In the genomic region with DNA sequence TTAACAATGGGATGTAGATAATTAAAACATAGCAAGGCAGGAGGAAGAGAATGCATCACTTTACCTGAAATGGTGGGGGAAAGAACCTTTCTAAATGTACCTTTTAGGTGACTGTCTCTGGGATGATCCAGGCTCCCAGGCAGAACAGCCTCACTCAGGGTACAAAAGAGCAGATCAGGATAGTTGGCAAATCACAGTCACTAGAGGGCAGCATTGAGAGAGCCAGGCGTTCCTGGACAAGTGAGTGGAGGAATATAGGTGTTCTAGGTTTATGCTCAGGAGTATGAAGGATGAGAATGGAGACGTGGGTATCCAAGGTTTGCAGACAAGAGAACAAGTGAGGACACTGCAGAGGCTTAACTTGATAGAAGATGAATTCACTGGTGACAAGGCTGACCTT, we compare ENCODE assay signal across 8 mouse cellular contexts.
DNase-seq lines count a peak whose midpoint lies in the region; ATAC-seq and TF ChIP-seq lines count a peak whose summit lies in the region.

No protein-coding gene starts in this region.

- H3K27me3 ChIP-seq in Patski, result peaks cover 17% of the 10 kb centered on the region
- H3K27me3 ChIP-seq in kidney, embryonic 16.5 days (ENCODE audit: insufficient read depth, low read length), result no peaks in the 10 kb centered on the region
- no peaks in the 10 kb centered on the region for H3K27me3 ChIP-seq in limb, embryonic 14.5 days (ENCODE audit: control insufficient read depth, insufficient read depth, low read length)
- no peaks in the 10 kb centered on the region for H3K27me3 ChIP-seq in neural tube, embryonic 14.5 days (ENCODE audit: control insufficient read depth, insufficient read depth, low read length)

- 7% methylated on average over 2 of the region's 2 CpGs for WGBS in kidney, embryonic 16.5 days
- WGBS in limb, embryonic 14.5 days, result 6% methylated on average over 2 of the region's 2 CpGs
- WGBS in neural tube, embryonic 14.5 days, result 19% methylated on average over 2 of the region's 2 CpGs

- in situ Hi-C loops in Patski (cut with MboI; ENCODE audit: low pct_unique_long_range_greater_than_20kb), result no loop called here

- CTCF ChIA-PET in Patski (lab: Charles Lee), result interaction anchor here (0.6 to 1.5 kb wide), 3 partner anchors 18 to 1201 kb away, joined by 3 to 5 read pairs (median 5); no protein-coding TSS in a partner anchor

- no peak overlapping the region for H3K9ac ChIP-seq in kidney, embryonic 16.5 days (replicated peaks; ENCODE audit: low read length)
- no peak overlapping the region for H3K9ac ChIP-seq in limb, embryonic 14.5 days (ENCODE audit: low read depth, low read length, severe bottlenecking)
- H3K9ac ChIP-seq in neural tube, embryonic 14.5 days (replicated peaks; ENCODE audit: low read depth, low read length), result no peak overlapping the region

- no peak overlapping the region for H3K4me3 ChIP-seq in kidney, embryonic 16.5 days (ENCODE audit: low read length)
- H3K4me3 ChIP-seq in limb, embryonic 14.5 days (replicated peaks; ENCODE audit: low read length), result no peak overlapping the region
- H3K4me3 ChIP-seq in neural tube, embryonic 14.5 days (ENCODE audit: low read depth, low read length), result no peak overlapping the region

- no peak for TF ChIP-seq POLR2A in limb, embryonic 14.5 days (IDR thresholded peaks at IDR 0.05; ENCODE audit: borderline replicate concordance, extremely low read depth, insufficient read depth, insufficient read length)

- no peak overlapping the region for H3K27ac ChIP-seq in kidney, embryonic 16.5 days (ENCODE audit: low read length)
- H3K27ac ChIP-seq in limb, embryonic 14.5 days (replicated peaks; ENCODE audit: low read depth, low read length), result no peak overlapping the region
- no peak overlapping the region for H3K27ac ChIP-seq in neural tube, embryonic 14.5 days (ENCODE audit: low read depth, low read length)

- POLR2A ChIA-PET in Patski (lab: Charles Lee), result no interaction called here

- no peaks in the 10 kb centered on the region for H3K36me3 ChIP-seq in kidney, embryonic 16.5 days (ENCODE audit: insufficient read depth, low read length)
- H3K36me3 ChIP-seq in limb, embryonic 14.5 days (ENCODE audit: control insufficient read depth, insufficient read depth, low read length), result no peaks in the 10 kb centered on the region
- no peaks in the 10 kb centered on the region for H3K36me3 ChIP-seq in neural tube, embryonic 14.5 days (ENCODE audit: control insufficient read depth, insufficient read depth, low read length)

- no peaks in the 10 kb centered on the region for H3K9me3 ChIP-seq in kidney, embryonic 16.5 days (ENCODE audit: low read length)
- H3K9me3 ChIP-seq in limb, embryonic 14.5 days (ENCODE audit: control insufficient read depth, low read length), result no peaks in the 10 kb centered on the region
- no peaks in the 10 kb centered on the region for H3K9me3 ChIP-seq in neural tube, embryonic 14.5 days (ENCODE audit: control insufficient read depth, low read length)

- peak; percentile 83 for ATAC-seq in Patski
- peak; percentile 79; the same call in 1 of the 2 replicates for ATAC-seq in kidney, embryonic 16.5 days (ENCODE audit: low FRiP score, low TSS enrichment)
- no peak for ATAC-seq in limb, embryonic 14.5 days (ENCODE audit: low FRiP score, low read depth)
- peak; percentile 65; the same call in 1 of the 2 replicates for ATAC-seq in neural tube, embryonic 14.5 days (ENCODE audit: low read depth)

- no peaks in the 10 kb centered on the region for H3K4me1 ChIP-seq in kidney, embryonic 16.5 days (ENCODE audit: insufficient read depth, low read length)
- H3K4me1 ChIP-seq in limb, embryonic 14.5 days (ENCODE audit: control insufficient read depth, insufficient read depth, low read length), result no peaks in the 10 kb centered on the region
- no peaks in the 10 kb centered on the region for H3K4me1 ChIP-seq in neural tube, embryonic 14.5 days (ENCODE audit: control insufficient read depth, insufficient read depth, low read length)

- no peak overlapping the region for H3K4me2 ChIP-seq in kidney, embryonic 16.5 days (replicated peaks; ENCODE audit: low read depth, low read length)
- no peak overlapping the region for H3K4me2 ChIP-seq in limb, embryonic 14.5 days (replicated peaks; ENCODE audit: low read depth, low read length, severe bottlenecking)
- no peak overlapping the region for H3K4me2 ChIP-seq in neural tube, embryonic 14.5 days (ENCODE audit: low read depth, low read length)

- peak; percentile 69 for TF ChIP-seq CTCF in Patski (IDR thresholded peaks at IDR 0.05)

- DNase-seq in CD4-positive, CD25-positive, alpha-beta regulatory T cell, adult 2 months (ENCODE audit: low read depth, low spot score), result peak; percentile 72
- peak; percentile 9 for DNase-seq in Patski (ENCODE audit: low read depth, low spot score)
- peak; percentile 76 to 85 for DNase-seq in cerebellum, postnatal 10 days
- peak; percentile 20 to 79 for DNase-seq in frontal cortex, adult 2 months (ENCODE audit: extremely low spot score in 1 of 2, low spot score in 1 of 2)
- peak; percentile 66 for DNase-seq in limb, embryonic 14.5 days (ENCODE audit: low spot score)
- no peak for DNase-seq in MN1 (ENCODE audit: low spot score)
